Mouse (Mus musculus) forebrain, embryonic 12.5 days (tissue): Measurements from ENCODE around the gene Anxa4. TPM values are rescaled to one million over a fixed set of nuclear protein-coding genes. Genes with fewer than 3 reads are reported as not detected.

Experiments
- ATAC-seq: fragments of 200-750 bp; cut with Nextera tagmentation; 2 replicates; pipeline ENCODE4 v1.8.0; 2017; ENCODE audit warnings: moderate TSS enrichment; ENCODE audit not compliant: low FRiP score
- H3K27ac ChIP-seq: fragments of 300-500 bp; sonication (generic); 2 replicates; pipeline ENCODE4 v1.5.1; 2016; ENCODE audit warnings: mild to moderate bottlenecking
- H3K27me3 ChIP-seq: fragments of 300-500 bp; sonication (generic); 2 replicates; pipeline ENCODE4 v1.6.1; 2016; ENCODE audit warnings: mild to moderate bottlenecking
- H3K36me3 ChIP-seq: fragments of 300-500 bp; sonication (generic); replicated peaks from 2 replicates; pipeline ENCODE4 v1.6.1; 2016; ENCODE audit warnings: mild to moderate bottlenecking
- H3K4me1 ChIP-seq: fragments of 300-500 bp; sonication (generic); 2 replicates; pipeline ENCODE4 v1.6.1; 2016
- H3K4me2 ChIP-seq: fragments of 300-500 bp; sonication (generic); 2 replicates; pipeline ENCODE4 v1.6.1; 2016; ENCODE audit warnings: mild to moderate bottlenecking, moderate library complexity
- H3K4me3 ChIP-seq: fragments of 300-500 bp; sonication (generic); replicated peaks from 2 replicates; pipeline ENCODE4 v1.5.1; 2016; ENCODE audit warnings: mild to moderate bottlenecking
- H3K9ac ChIP-seq: fragments of 300-500 bp; sonication (generic); 2 replicates; pipeline ENCODE4 v1.6.1; 2016; ENCODE audit warnings: mild to moderate bottlenecking
- H3K9me3 ChIP-seq: fragments of 300-500 bp; sonication (generic); 2 replicates; pipeline ENCODE4 v1.6.1; 2016
- WGBS: fragments of 180-500 bp; shearing (Covaris S2); methylation state at CpG from one replicate; pipeline ENCODE4 v1.1.7; 2016; 5-methylcytosine and 5-hydroxymethylcytosine counted together
- polyA plus RNA-seq: library from polyadenylated mRNA; unstranded; fragments of >200 nt; fragmentation: Nextera tagmentation; extraction: Ambion mirVana; gene quantifications from 2 replicates; pipeline ENCODE4 v1.2.1, GENCODE M21; 2016

Anxa4 gene
- polyA plus RNA-seq, 1 experiment from 2014 or later = 6.1 TPM

GRCm38 (mm10) chr6:86793957-86794356 is 573 bp upstream of the Anxa4 start:
- ATAC-seq = no peak
- 41% methylated on average over 5 of the region's 5 CpGs for WGBS
- Histone ChIP-seq H3K27me3 (peaks cover 47% of the 10 kb centered on the region), H3K9me3 (no peaks in the 10 kb centered on the region), H3K36me3 (no peaks in the 10 kb centered on the region), H3K4me3 (no peak overlapping the region), H3K9ac (no peak overlapping the region), H3K4me2 (peak overlapping the region; percentile 96), H3K4me1 (peaks cover 16% of the 10 kb centered on the region), H3K27ac (no peak overlapping the region)

- Histone ChIP-seq H3K9ac (no peak overlapping the region), H3K4me3 (no peak overlapping the region), H3K27ac (no peak overlapping the region), H3K4me2 (no peak overlapping the region), H3K27me3 (peaks cover 37% of the 10 kb centered on the region), H3K36me3 (no peaks in the 10 kb centered on the region), H3K9me3 (no peaks in the 10 kb centered on the region), H3K4me1 (peaks cover 16% of the 10 kb centered on the region)
- no peak for ATAC-seq
- 89% methylated on average over 10 of the region's 10 CpGs for WGBS
Measured at GRCm38 (mm10) chr6:86790351-86790943, 2.9 kb downstream of the Anxa4 start.

- H3K4me1 ChIP-seq = peaks cover 8% of the 10 kb centered on the region; the same call in 1 of the 2 replicates
- peaks cover 19% of the 10 kb centered on the region for H3K27me3 ChIP-seq
- WGBS = 83% methylated on average over 4 of the region's 4 CpGs
- H3K4me3 ChIP-seq = no peak overlapping the region
- no peak overlapping the region for H3K27ac ChIP-seq
- no peak overlapping the region for H3K9ac ChIP-seq
- no peaks in the 10 kb centered on the region for H3K36me3 ChIP-seq
- no peaks in the 10 kb centered on the region for H3K9me3 ChIP-seq
- no peak for ATAC-seq
- no peak overlapping the region for H3K4me2 ChIP-seq
Measured at GRCm38 (mm10) chr6:86788242-86788641, 5.1 kb downstream of the Anxa4 start.

- Histone ChIP-seq H3K4me1 (no peaks in the 10 kb centered on the region), H3K4me2 (no peak overlapping the region), H3K27me3 (peaks cover 2% of the 10 kb centered on the region), H3K36me3 (no peaks in the 10 kb centered on the region), H3K9me3 (no peaks in the 10 kb centered on the region), H3K4me3 (no peak overlapping the region), H3K27ac (no peak overlapping the region), H3K9ac (no peak overlapping the region)
- no peak for ATAC-seq
- WGBS = 94% methylated on average over 3 of the region's 3 CpGs
Measured at GRCm38 (mm10) chr6:86786545-86786944, 6.8 kb downstream of the Anxa4 start.

- no peaks in the 10 kb centered on the region for H3K27me3 ChIP-seq
- no peak overlapping the region for H3K4me2 ChIP-seq
- no peaks in the 10 kb centered on the region for H3K36me3 ChIP-seq
- no peak for ATAC-seq
- no peak overlapping the region for H3K9ac ChIP-seq
- no peaks in the 10 kb centered on the region for H3K4me1 ChIP-seq
- H3K4me3 ChIP-seq = no peak overlapping the region
- H3K27ac ChIP-seq = no peak overlapping the region
- WGBS = 75% methylated on average over 3 of the region's 3 CpGs
- no peaks in the 10 kb centered on the region for H3K9me3 ChIP-seq
Measured at GRCm38 (mm10) chr6:86784739-86785138, 8.6 kb downstream of the Anxa4 start.

GRCm38 (mm10) chr6:86782342-86782741 is 11.0 kb downstream of the Anxa4 start:
- WGBS = 87% methylated on average over 3 of the region's 3 CpGs
- Histone ChIP-seq H3K36me3 (no peaks in the 10 kb centered on the region), H3K9ac (no peak overlapping the region), H3K27ac (no peak overlapping the region), H3K4me3 (no peak overlapping the region), H3K9me3 (no peaks in the 10 kb centered on the region), H3K4me1 (no peaks in the 10 kb centered on the region), H3K4me2 (no peak overlapping the region), H3K27me3 (no peaks in the 10 kb centered on the region)
- ATAC-seq = no peak

GRCm38 (mm10) chr6:86781361-86781957 is 11.9 kb downstream of the Anxa4 start:
- H3K4me2 ChIP-seq = no peak overlapping the region
- no peak overlapping the region for H3K27ac ChIP-seq
- whole genome bisulfite sequencing = 43% methylated on average over 2 of the region's 2 CpGs
- no peaks in the 10 kb centered on the region for H3K9me3 ChIP-seq
- no peak for ATAC-seq
- H3K36me3 ChIP-seq = no peaks in the 10 kb centered on the region
- no peaks in the 10 kb centered on the region for H3K4me1 ChIP-seq
- no peak overlapping the region for H3K9ac ChIP-seq
- no peak overlapping the region for H3K4me3 ChIP-seq
- no peaks in the 10 kb centered on the region for H3K27me3 ChIP-seq

- ATAC-seq = no peak
- Histone ChIP-seq H3K36me3 (no peaks in the 10 kb centered on the region), H3K9ac (no peak overlapping the region), H3K27me3 (no peaks in the 10 kb centered on the region), H3K9me3 (no peaks in the 10 kb centered on the region), H3K27ac (no peak overlapping the region), H3K4me3 (no peak overlapping the region), H3K4me1 (no peaks in the 10 kb centered on the region), H3K4me2 (no peak overlapping the region)
- 92% methylated on average over 10 of the region's 10 CpGs for WGBS
Measured at GRCm38 (mm10) chr6:86778910-86779594, 14.3 kb downstream of the Anxa4 start.

GRCm38 (mm10) chr6:86777181-86777580 is 16.2 kb downstream of the Anxa4 start:
- H3K9ac ChIP-seq = no peak overlapping the region
- ATAC-seq = no peak
- no peaks in the 10 kb centered on the region for H3K9me3 ChIP-seq
- no peak overlapping the region for H3K4me2 ChIP-seq
- H3K27me3 ChIP-seq = no peaks in the 10 kb centered on the region
- no peaks in the 10 kb centered on the region for H3K36me3 ChIP-seq
- no peak overlapping the region for H3K27ac ChIP-seq
- H3K4me1 ChIP-seq = no peaks in the 10 kb centered on the region
- no peak overlapping the region for H3K4me3 ChIP-seq
- WGBS = 85% methylated on average over 3 of the region's 3 CpGs

GRCm38 (mm10) chr6:86776706-86777071 is 16.7 kb downstream of the Anxa4 start:
- no peak for ATAC-seq
- 64% methylated on average over 4 of the region's 4 CpGs for WGBS

GRCm38 (mm10) chr6:86776001-86776705 is 17.2 kb downstream of the Anxa4 start:
- 90% methylated on average over 8 of the region's 8 CpGs for WGBS
- H3K4me3 ChIP-seq = no peak overlapping the region
- H3K36me3 ChIP-seq = no peaks in the 10 kb centered on the region
- no peaks in the 10 kb centered on the region for H3K9me3 ChIP-seq
- no peaks in the 10 kb centered on the region for H3K27me3 ChIP-seq
- H3K9ac ChIP-seq = no peak overlapping the region
- H3K4me2 ChIP-seq = no peak overlapping the region
- H3K27ac ChIP-seq = no peak overlapping the region
- no peak for ATAC-seq
- H3K4me1 ChIP-seq = no peaks in the 10 kb centered on the region

More at GRCm38 (mm10) chr6:86776706-86777071, 16.7 kb downstream of the Anxa4 start:
- no peak overlapping the region for H3K4me2 ChIP-seq
- H3K4me3 ChIP-seq = no peak overlapping the region
- no peak overlapping the region for H3K27ac ChIP-seq
- H3K4me1 ChIP-seq = no peaks in the 10 kb centered on the region
- H3K9ac ChIP-seq = no peak overlapping the region
- no peaks in the 10 kb centered on the region for H3K9me3 ChIP-seq
- H3K27me3 ChIP-seq = no peaks in the 10 kb centered on the region
- no peaks in the 10 kb centered on the region for H3K36me3 ChIP-seq

GRCm38 (mm10) chr6:86774937-86775336 is 18.4 kb downstream of the Anxa4 start:
- no peak for ATAC-seq
- Histone ChIP-seq H3K27ac (no peak overlapping the region), H3K36me3 (no peaks in the 10 kb centered on the region), H3K4me2 (no peak overlapping the region), H3K4me1 (no peaks in the 10 kb centered on the region), H3K9me3 (no peaks in the 10 kb centered on the region), H3K9ac (no peak overlapping the region), H3K27me3 (no peaks in the 10 kb centered on the region), H3K4me3 (no peak overlapping the region)
- 85% methylated on average over 6 of the region's 6 CpGs for WGBS
